Mouse (Mus musculus) myocyte (in vitro differentiated cells): ENCODE measurements around the gene Pls1.

Experiments used
- MAX ChIP-seq: IDR thresholded peaks from one replicate; pipeline ENCODE4 v1.6.1; 2011; ENCODE audit warnings: low read depth, mild to moderate bottlenecking, control low read depth
- POLR2A ChIP-seq: IDR thresholded peaks from one replicate; pipeline ENCODE4 v1.6.1; 2011; ENCODE audit warnings: low read depth, mild to moderate bottlenecking, control low read depth, moderate library complexity; ENCODE audit not compliant: insufficient read length
- TCF12 ChIP-seq: IDR thresholded peaks from one replicate; pipeline ENCODE4 v1.6.1; 2011; ENCODE audit warnings: mild to moderate bottlenecking, control low read depth; ENCODE audit not compliant: poor library complexity, insufficient read depth, severe bottlenecking
- USF1 ChIP-seq: IDR thresholded peaks from one replicate; pipeline ENCODE4 v1.6.1; 2011; ENCODE audit warnings: low read depth, mild to moderate bottlenecking, control low read depth, moderate library complexity

DNA sequence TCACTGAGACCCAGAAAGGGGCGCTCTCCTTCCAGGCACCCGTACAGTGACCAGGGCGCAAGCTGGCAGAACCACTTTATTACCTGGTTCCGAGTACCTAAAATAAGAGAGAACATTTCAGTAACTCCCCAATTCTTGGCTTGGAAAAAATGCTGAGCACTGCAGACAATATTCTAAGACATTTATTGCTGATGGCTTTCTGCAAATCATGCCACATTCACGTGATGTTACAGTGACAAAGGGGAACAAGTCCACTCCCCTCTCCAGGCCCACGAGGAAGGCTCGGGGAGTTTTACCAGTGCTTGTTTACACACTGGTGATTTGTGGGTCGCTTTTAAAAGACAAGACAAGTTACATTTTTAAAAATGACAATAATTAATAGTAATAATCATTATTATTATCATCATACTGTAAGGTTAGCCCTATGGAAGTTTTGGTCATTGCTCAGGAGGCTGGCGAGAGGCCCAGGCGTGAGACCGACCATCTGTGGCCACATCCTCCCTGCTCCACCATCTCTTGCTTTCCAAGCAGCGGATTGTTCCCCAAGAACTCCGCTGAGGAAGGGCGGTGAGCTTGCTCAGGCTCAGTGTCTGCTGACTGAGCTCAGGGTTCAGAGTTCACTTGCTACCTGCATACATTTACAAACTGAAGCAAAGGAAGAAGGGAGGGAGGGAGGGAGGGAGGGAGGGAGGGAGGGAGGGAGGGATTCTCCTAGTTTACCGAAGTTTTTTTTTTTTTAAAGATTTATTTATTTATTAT is 50.9 kb downstream of the Pls1 start:
- TF ChIP-seq POLR2A (no peak), TCF12 (no peak), USF1 (no peak), MAX (no peak)
